Mouse (Mus musculus) left cerebral cortex, postnatal 25 days (tissue): Measurements from ENCODE around the gene Cdkn2aipnl. TPM values are rescaled to one million over a fixed set of nuclear protein-coding genes. Genes with fewer than 3 reads are reported as not detected.

Experiments used
- DNase-seq, 2 experiments: peaks; one replicate each; pipeline ENCODE4 v3.0.0; 2022; ENCODE audit warnings: low spot score in 2 of 2, mixed read lengths in 1 of 2
- intact Hi-C: fragments of 180-260 bp; cut with DNase I; formaldehyde crosslinking; loops from one replicate; pipeline ENCODE4 v1.15.1; 2025
- total RNA-seq, 2 experiments: library from RNA; stranded (reverse); gene quantifications; 2 replicates each; pipeline ENCODE4 v1.2.3; 2021

The Cdkn2aipnl gene
- total RNA-seq, 2 experiments from 2014 or later: 31.8 to 35.6 TPM

DNA sequence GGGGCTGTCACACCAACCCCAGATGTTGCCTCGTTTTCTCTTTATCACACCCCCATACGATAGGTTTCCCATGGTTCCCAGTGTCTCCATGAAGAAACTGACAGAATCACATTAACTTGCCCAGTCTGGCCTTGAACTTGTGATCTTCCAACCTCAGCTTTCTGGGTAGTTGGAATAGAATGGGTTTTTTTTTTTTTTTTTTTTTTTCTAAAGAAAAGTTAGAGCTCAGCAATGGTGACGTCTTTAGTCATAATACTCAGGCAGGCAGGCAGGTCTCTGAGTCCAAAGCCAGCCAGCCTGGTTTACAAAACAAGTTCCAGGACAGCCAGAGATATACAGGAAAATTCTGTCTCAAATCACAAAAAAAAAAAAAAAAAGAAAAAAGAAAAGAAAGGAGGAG is 23.2 kb upstream of the Cdkn2aipnl start:
- DNase-seq: no peak
- intact Hi-C loops: loop anchor here (2.0 kb wide), 1 partner anchor 45 kb away; no protein-coding TSS in a partner anchor

DNA sequence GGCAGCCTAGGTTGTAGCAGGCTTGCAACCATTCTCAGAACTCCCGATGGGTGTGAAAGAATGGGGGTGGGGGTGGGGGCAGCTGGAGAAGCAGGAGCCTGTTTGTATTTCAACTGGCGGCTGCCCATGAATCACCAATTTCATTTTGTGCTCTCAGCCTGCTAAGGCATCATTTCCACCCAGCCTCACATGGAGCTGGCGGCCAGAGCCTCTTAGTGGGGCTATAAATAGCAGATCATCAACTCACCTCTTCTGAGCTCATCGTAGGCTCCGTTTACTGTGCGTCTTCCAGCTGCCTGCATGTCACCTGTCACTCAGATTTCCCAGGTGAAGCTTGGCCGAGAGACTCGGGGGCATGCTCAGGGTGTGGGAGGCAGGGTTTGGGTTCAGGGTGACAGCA is 21.9 kb upstream of the Cdkn2aipnl start:
- intact Hi-C loops: loop anchor here (2.0 kb wide), 1 partner anchor 47 kb away; no protein-coding TSS in a partner anchor
- DNase-seq: peak; percentile 54 to 85

DNA sequence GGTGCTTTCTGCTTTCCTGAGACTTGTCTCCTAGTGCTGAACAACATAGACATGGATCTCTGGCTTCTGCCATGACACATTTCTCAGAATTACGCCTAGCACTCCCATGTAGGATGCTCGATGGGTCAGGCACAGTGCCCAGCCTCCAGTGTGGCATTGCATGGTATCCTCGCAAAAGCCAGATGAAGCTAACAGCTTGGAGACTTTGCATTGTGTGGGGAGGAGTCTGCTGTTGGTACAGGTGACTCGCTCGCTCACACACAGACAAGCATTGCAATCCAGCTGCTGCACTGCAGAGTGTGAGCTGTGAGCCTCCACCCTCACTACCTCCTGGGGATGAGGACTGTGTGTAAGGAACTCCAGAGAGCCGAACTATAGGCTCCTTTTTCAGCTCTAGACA is 21.3 kb upstream of the Cdkn2aipnl start:
- intact Hi-C loops: no loop called here

DNA sequence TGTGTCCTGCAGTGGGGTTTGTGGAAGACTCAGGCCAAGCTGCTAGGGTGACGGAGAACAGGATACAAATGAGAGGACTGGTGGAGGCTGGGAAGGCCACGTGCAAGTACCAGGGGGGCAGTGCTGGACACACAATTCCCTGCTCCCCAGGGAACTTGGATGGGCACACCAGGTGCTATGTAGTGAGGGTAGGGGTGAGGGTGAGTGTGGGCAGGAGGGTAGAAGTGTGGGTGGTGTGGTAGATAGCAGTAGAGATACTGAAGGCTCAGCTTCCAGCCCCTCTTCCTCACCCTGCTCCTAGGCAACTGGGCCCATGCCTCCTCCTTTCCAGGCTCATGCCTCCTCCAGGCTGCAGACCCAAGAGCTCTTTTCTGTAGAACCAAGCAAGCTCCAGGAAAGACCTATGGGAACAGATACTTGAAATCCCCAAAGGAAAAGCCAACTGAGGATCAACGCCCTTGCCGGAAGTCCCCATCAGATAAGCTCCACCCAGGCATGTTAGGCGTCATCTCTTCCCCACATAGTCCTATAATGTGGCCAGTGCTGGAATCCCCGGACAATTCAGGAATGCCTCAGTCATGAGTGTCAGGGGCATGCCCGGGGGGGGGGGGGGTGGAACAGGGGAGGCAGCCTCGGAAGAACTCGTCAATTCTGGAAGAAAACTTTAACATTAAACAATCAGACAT is 18.2 kb upstream of the Cdkn2aipnl start:
- intact Hi-C loops: no loop called here

More for the DNA sequence above, 21.3 kb upstream of the Cdkn2aipnl start:
- DNase-seq: peak in 1 of 2 experiments; percentile 61

GRCm38 (mm10) chr11:51949919-51950318 is 17.5 kb upstream of the Cdkn2aipnl start:
- no peak for DNase-seq
- intact Hi-C loops: no loop called here

More for the DNA sequence above, 18.2 kb upstream of the Cdkn2aipnl start:
- DNase-seq: no peak

DNA sequence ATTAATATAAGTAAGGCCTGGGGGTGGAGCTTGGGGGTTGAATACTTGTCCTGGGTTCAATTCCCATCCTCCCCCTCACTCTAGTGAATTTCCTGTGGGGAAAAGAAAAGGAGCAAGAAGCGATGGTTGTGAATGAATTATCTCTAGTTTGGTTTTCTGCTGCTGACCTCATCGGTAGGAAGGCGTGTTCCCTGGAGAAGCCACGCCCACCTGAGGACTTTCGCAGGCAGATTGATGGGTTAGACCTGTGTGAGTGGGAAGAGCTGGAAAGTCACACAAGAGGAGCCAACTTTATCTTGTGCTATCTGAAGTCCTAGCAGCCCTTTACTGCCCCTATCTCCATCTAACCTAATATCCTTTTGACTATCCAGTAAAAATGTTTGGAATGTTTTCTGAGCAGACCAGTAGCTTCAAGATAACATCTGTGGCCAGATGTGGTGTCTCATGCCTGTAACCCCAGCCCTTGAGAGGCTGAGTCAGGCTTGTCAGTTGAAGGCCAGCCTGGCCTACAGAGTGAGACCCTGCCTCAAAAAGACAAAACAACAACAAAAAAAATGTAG is 15.5 kb upstream of the Cdkn2aipnl start:
- intact Hi-C loops: no loop called here

GRCm38 (mm10) chr11:51956112-51956511 is 11.3 kb upstream of the Cdkn2aipnl start:
- DNase-seq: no peak
- intact Hi-C loops: no loop called here

More for the DNA sequence above, 15.5 kb upstream of the Cdkn2aipnl start:
- no peak for DNase-seq

GRCm38 (mm10) chr11:51957760-51958159 is 9.7 kb upstream of the Cdkn2aipnl start:
- intact Hi-C loops: no loop called here
- no peak for DNase-seq

- intact Hi-C loops: no loop called here
- DNase-seq: no peak
These were observed 8.0 kb upstream of the Cdkn2aipnl start for GRCm38 (mm10) chr11:51959511-51959910.

DNA sequence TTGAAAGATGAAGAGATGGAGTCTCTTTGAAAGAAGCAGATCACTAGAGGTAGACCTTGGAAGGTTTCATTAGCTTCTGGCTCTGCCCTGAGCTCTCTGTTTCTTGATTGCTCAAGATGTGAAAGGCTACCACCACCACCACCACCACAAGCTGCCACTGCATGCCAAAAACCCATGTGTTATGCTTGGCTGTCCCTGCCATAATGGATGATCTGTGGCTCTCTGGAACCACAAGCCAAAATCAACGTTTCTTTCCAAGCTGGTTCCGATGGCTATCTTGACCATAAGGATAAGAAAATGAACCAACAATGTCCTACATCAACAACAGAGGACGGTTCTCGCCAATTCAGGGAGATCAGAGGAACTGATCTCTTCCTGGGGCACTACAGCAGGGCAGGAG is 7.4 kb upstream of the Cdkn2aipnl start:
- no peak for DNase-seq
- intact Hi-C loops: no loop called here

- DNase-seq: peak in 1 of 2 experiments; percentile 37
These were observed 6.4 kb upstream of the Cdkn2aipnl start for GRCm38 (mm10) chr11:51960967-51961471.

GRCm38 (mm10) chr11:51961761-51962160 is 5.7 kb upstream of the Cdkn2aipnl start:
- no peak for DNase-seq
- intact Hi-C loops: no loop called here

More at GRCm38 (mm10) chr11:51960967-51961471, 6.4 kb upstream of the Cdkn2aipnl start:
- intact Hi-C loops: no loop called here

DNA sequence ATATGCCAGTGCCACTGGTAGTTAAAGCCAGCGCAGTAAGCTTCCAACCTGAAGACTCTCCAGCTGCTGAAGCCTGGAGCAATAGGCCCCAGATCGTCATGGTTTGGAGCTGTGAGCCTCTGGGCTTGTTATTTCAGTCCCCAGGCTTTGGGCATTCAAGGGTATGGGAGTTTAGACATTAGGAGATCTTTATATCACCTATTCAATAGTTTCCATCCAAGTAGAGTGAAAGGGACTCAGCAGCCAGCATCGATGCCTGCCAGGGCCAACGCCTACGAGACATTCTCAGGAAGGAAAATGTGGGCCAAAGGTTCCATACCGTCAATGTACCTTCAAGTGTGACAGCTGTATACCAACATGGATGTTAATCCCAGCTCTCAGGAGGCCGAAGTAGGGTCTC is 5.2 kb upstream of the Cdkn2aipnl start:
- intact Hi-C loops: no loop called here
- no peak for DNase-seq

- intact Hi-C loops: loop anchor here (1.0 to 5.0 kb wide), 5 partner anchors 36 to 149 kb away; partner anchors contain the start of genes Cdkl3 and Ube2b
- DNase-seq: no peak
These were observed 810 bp upstream of the Cdkn2aipnl start for GRCm38 (mm10) chr11:51966651-51967050.

DNA sequence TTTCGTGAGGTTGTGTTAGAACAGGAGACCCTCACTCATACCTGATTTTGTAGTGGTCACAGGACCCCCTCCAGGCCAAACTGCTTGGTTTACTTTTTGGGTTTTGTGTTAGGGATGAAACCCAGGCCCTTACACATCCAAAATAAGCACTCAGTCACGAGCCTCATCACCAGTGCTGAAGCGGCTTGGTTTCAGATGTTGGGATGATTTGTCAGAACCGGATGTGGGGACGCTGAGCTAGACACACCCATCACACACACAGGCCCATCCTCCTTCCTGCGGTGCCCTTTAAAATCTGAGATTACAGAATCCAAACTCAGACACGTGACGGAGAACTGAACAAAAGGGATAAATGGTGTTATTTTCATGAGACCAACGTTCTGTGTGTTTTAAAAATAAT is 1.4 kb downstream of the Cdkn2aipnl start:
- DNase-seq: no peak
- intact Hi-C loops: loop anchor here (5.0 kb wide), 3 partner anchors 33 to 152 kb away; partner anchors contain the start of genes Cdkl3 and Ube2b

DNA sequence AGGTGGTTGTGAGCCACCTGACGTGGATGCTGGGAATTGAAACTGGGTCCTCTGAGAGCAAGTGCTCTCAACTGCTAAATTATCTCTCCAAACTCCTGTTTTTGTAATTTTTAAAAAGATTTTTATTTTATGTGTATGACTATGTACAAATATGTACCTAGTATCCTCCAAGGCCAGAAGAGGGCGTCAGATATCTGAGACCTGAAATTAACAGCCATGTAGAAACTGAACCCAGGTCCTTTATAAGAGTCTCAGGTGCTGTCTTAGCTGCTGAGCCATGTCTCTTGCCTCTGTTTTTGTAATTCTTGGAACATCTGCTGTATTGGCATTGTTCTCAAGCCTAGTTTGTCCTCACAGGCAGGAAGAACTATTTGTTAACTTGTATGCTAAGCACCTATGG is 2.0 kb downstream of the Cdkn2aipnl start:
- intact Hi-C loops: loop anchor here (5.0 kb wide), 3 partner anchors 33 to 152 kb away; partner anchors contain the start of genes Cdkl3 and Ube2b
- no peak for DNase-seq

GRCm38 (mm10) chr11:51971644-51972043 is 4.2 kb downstream of the Cdkn2aipnl start:
- intact Hi-C loops: no loop called here
- DNase-seq: no peak

GRCm38 (mm10) chr11:51999611-52000289 is 32.3 kb downstream of the Cdkn2aipnl start:
- peak; percentile 20 to 24 for DNase-seq

DNA sequence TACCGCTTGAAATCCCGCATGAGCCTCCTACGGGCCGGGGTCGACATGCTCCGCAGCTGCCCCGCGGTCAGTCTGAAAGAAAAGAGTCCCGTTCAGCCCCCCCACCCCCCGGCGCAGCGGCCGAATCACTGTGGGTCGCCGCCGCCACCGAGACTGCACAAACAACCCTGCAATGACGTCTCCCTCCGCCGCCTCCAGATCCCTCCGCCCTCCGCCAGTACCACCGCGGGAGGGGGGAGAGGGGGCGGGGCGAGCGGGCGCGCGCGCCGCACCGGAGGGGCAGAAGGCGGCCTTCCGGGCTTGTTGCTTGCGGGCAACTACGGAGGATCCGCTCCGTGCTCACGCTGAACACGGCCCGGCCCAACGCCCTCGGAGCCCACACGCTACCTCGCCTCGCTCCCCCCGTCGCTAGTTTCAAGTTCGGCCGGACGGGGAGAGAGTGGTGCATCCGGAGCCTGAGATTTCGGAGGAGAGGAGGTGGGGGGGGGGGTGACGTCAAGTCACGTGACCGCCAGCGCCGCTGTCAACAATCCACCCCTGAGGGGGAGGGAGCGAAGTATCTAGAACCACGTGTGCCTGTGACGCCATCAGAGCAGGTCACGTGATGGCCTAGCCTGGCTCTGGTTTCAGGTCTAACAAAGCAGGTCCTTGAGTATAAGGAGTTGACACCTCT is 33.0 kb downstream of the Cdkn2aipnl start, which contains the start of gene Ube2b:
Ube2b (minus strand) TSS at position 473 of the 673 bp plus-strand sequence.
- intact Hi-C loops: loop anchor here (1.0 to 5.0 kb wide), 3 partner anchors 33 to 144 kb away; partner anchors contain the start of genes Cdkn2aipnl and Ppp2ca
- DNase-seq: peak; percentile 96 to 99

More at GRCm38 (mm10) chr11:51999611-52000289, 32.3 kb downstream of the Cdkn2aipnl start:
- intact Hi-C loops: loop anchor here (1.0 to 5.0 kb wide), 3 partner anchors 32 to 143 kb away; partner anchors contain the start of genes Cdkn2aipnl and Ppp2ca
